Mouse (Mus musculus): ENCODE results near the gene Otud7b.
A peak's percentile ranks its signal among the peaks of the same experiment; 100 is the strongest.

Gene Otud7b

DNA sequence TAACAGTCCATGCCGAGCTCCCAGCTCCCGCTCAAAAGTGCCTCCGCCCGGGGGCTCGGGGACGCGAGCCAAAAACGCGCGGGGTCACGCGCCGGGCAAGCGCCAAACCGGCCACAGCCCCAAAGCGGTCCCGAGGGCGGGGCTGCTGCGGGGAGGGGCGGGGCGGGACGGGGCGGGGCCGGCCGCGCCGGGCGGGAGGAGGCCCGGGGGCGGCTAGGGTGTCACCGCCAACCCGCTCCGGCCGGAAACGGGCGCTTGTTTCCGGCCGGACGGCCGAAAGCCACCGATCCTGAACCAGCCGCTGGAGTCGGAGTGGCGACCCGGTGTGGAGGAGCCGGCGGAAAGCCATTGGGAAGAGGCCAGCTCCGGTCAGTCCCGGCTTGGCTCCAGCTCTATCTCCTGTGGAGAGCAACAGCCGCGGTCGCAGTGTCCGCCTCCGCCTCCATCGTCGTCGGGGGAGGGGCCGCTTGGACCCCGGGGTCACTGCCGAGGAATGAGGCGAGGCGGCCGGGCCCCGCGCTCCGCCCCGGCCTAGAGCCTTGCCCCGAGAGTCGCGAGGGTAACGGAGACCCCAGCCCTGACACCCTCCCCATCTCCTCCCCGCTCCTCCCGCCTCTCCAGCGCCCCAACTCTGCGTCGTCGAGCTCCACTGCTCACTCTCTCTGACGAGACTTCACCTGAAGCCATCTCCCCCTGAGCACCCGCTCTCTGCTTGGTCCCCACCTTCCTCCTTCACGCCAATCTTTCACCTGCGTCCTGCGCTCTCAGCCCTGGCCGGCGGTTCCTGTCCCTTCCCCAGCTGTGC is at the start of gene Otud7b:
Otud7b (plus strand) TSS at position 267 of the 805 bp plus-strand sequence.
- peak; percentile 79 for DNase-seq (ENCODE audit: low spot score)

DNA sequence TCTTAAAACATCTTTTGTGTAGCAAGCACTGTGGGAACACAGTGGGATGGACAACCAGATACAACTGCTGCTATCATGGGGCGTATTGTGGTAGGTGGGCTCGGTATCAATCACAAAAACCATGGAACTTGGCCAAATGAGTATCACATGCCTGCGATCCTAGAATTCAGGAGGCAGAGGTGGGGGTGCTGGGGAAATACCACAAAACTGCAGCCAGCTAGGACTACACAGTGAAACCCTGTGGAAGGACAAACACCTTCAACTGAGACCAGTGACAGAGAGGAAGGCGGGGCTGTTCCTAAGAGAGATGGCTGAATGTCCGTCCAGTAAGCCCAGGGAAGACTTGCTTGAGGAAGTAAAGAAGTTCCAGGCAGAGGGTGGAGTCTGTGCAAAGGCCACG is 49.0 kb upstream of the Otud7b start:
- no peak for DNase-seq (ENCODE audit: low spot score)

DNA sequence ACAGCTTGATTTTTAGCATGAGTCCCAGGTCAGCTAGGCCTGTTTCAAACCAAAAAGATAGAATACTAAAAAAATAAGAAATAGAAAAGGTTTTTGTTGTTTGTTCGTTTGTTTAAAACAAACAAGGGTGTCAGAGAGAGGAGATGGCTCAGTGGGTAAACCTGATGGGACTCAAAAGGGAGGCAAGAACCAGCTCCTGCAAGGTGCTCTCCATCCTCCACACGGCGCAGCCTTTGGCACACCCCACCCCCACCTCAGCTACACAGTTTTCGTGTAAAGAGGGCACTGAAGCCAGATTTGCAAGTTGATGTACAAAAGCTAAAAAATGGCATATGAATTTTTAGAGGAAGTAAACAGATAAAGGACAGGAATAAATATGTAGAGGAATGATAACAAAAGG is 48.3 kb upstream of the Otud7b start:
- no peak for DNase-seq (ENCODE audit: low spot score)

DNA sequence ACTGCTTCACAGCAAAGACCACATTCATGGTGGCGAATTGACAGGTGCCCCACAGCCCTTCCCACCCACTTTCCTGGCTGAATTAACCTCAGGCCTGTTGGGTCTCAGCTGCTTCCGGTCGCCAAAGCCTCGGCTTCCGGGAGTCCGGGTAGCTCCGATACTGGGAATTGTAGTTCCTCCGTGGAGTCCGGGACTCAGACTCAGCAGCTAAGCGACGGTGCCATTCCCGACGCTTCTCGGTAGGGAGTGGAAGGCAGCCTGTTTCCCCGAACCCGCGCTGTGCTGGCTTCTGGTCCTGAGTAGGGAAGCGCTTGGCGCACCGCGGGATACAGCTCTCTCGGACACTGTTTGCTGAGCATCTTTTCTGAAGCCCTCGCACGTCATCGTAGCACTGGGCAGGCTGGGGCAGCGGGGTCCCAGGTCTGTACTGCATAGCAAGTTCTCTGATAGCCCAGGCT is 46.6 kb upstream of the Otud7b start:
- DNase-seq (ENCODE audit: low spot score): peak; percentile 93

DNA sequence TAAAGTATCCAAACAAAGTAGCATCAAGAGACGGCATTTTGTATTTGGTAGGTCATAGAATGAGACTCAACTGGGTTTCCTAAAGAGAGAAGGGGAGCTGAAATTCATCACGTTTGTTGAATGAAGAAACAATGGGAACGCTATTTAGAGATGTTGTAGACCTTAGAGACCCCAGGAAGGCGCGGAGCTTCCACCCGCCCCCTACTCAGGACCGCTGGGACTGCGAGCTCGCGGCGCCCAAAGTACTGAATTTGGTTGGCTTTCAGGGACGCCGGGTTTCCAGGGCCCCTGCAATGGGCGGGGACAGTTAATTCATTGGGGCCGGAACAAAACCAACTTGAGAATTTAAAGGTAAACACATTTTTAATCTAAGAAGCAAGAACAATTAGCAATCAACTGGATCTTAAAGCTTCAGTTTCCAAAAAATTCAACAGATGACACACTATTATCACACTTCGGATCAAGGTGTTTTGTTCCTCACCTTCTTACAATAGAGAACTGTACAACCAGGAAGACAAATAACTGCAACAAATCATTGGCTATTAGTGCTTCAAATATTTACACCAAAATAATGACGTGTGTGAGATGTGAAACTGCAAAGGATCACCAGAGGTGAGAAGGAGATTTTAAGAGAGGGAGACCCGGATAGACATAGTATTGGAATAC is 46.0 kb upstream of the Otud7b start, which contains the start of gene Vps45:
Vps45 (minus strand) TSS at position 236 of the 666 bp plus-strand sequence.
- DNase-seq (ENCODE audit: low spot score): peak; percentile 76

DNA sequence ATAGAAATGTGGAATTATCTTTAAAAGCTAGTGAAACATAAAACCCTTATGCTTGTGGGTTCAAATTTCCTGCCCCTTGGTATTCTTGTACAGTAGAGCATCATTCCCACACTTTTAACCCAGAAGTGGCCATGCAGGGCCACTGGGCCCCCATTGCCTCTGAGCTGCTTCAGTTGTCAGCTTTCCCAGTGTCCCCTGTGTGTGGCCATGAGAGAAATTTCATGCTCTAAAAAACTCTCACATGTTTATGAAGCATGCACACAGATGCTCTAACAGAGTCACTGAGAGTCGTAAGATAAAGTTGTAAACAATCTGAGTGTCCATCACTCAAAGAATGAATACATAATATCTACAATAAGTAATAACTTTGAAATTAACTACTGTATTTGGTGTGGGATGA is 44.2 kb upstream of the Otud7b start:
- DNase-seq (ENCODE audit: low spot score): no peak

DNA sequence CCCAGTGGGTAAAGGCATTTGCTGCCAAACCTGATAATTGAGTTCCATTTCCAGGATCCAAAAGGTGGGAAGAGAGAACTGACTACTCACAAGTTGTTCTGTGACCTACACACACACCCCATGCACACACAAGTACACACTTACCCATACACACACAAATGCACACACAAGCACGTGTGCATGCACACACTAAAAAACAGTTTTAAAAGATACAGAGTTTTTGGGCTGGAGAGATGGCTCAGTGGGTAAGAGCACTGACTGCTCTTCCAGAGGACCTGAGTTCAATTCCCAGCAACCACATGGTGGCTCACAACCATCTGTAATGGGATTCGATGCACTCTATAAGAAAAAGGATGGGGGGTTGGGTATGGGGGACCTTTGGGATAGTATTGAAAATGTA is 41.0 kb upstream of the Otud7b start:
- no peak for DNase-seq (ENCODE audit: low spot score)

DNA sequence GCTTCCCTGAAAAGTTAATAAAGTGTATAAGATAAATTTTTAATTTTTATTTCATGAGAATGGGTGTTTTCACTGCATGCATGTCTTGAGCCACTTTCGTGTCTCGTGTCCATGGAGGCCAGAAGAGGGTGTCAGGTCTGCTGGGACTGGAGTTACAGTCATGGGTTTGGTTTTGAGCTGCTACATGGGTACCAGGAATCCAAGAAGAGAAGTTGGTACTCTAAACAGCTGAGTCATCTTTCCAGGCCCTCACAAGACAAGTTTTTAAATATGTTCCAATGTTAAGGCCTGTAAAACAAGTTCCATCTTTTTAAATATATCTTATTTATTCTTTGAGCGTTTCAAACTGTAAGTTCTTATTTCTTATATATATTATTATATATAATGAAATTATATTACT is 40.1 kb upstream of the Otud7b start:
- DNase-seq (ENCODE audit: low spot score): no peak

DNA sequence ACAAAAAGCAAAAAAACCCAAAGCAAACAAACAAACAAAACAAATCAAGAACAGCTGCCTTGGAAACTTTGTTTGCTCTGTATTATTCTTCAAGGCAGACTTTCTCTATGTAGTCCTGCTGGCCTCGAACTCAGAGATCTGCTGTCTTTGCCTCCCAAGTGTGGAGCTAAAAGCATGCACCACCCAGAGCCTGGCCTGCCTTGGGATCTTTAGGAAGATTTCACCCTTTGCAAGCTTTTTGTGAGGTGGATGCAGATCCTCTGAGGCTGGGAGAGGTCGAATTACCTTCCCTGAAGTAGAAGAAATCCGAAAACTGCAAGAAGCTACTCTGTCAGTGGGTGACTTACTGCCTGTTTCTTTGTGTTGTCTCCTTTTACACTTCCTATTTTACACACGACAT is 39.2 kb upstream of the Otud7b start:
- no peak for DNase-seq (ENCODE audit: low spot score)

DNA sequence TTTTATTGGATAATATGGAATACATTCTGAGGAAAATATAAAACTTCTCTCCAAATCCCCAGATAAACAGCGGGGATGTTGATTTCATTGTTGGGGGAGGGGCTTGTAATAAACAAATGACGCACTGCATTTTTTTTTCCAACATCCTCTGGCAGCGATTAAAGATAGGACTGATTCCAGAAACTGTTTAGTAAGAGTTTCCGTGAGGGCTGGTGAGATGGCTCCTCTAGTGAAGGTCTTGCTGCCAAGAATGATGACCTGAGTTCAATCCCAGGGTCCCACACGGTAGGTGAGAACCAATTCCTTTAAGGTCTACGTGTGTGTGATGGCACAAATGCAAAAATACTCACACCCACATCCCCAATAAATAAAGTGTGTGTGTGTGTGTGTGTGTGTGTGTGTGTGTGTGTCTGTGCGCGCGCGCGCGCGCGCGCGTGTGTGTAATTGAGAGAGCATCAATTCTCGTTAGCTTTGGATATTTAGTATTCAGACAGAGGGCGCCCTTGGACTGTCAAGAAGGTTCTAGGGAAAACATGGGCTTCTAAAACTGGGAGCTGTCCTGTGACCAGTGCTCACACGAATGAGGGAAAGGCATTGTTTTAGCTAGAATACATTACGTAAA is 38.5 kb upstream of the Otud7b start:
- DNase-seq (ENCODE audit: low spot score): peak; percentile 76

DNA sequence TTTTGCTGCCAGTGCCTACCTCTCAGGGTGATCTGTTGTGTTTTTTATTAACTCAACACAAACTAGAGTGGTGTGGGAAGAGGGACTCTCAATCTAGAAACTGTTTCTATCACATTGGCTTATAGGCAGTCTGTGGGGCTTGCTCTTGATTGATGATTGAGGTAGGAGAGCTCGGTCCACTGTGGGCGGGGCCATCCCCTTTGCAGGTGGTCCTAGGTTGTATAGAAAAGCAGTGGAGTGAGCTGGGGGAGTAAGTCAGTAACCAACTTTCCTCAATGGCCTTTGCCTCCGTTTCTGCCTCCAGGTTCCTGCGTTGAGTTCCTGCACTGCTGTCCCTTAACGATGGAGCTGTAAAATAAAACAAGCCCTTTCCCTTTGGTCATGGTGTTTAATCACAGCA is 37.6 kb upstream of the Otud7b start:
- DNase-seq (ENCODE audit: low spot score): no peak

DNA sequence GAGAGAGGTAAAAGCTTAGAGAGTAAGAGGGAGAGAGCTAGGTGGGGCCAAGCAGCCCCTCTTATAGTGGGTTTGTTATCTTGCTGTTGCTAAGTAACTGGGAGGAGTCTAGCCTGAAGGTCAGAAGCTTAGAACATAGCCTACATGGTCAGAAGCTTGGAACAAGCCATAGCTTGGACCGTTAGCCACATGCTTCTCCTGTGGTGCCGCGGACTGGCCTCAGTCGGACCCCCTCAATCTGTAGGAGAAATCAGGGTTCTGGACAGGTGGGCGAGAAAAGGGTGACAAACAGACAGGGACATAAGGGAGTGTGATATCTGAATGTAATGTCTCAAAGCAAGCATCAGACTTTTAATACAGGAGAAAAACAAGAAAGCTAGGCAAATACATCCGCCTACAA is 35.3 kb upstream of the Otud7b start:
- DNase-seq (ENCODE audit: low spot score): no peak

DNA sequence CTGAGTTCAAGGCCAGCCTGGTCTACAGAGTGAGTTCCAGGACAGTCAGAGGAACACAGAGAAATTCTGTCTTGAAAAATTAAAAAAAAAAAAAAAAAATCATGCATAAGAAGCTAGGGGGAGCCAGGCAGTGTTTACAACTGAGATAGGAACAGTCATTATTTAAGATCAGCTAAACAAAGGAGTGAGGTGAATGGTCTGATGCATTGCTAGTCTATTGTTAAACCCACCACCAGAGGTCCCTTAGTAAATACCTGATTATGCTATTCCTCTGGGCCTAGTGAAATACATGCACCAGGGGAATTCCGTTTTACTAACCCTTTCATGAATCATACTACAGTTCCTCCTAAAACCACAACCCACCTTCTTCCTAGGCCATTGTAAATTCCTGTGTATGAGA is 34.8 kb upstream of the Otud7b start:
- no peak for DNase-seq (ENCODE audit: low spot score)

DNA sequence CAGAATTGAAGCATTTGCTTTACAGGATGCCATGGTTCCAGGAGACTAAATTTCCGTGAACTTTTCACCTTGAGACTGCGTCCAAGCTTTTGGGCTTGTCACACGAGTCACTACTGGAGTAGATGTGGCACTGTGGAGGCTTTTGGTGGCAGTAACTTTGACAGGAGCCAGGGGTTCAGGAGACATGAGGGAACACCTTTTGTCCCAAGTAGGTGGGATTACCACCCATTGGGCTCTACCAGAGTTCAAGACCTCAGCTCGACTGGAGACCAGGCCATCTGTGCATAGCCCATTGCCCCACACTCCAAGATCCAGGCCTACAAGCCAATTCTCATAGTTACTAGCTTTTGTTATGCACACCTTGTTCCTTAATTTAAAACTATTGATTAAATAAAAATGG is 34.1 kb upstream of the Otud7b start:
- no peak for DNase-seq (ENCODE audit: low spot score)

DNA sequence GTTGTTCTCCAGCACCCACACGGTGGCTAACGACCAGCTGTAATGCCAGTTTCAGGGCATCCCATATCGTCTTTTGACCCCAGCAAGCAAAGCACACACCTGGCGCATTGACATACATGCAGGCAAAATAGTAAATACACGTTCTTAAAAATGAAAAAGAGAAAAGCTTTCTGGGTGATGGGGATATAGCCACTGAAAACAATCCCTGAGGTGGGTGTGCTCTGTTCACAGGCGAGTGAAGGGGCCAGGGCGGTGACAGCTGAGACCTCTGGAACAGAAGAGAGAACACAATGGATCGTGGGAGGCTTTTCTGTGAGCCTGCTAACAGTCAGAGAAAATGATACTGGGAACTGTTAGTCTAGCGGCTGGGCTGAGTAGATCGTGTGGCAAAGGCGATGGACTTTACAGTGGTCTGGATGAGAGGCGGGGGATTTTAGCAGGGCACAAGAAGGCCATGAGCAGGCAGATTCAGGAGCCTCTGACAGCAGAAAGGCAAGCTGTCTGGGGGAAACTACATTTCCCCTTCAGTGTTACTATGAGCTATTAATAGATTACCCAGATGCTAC is 31.3 kb upstream of the Otud7b start:
- no peak for DNase-seq (ENCODE audit: low spot score)

DNA sequence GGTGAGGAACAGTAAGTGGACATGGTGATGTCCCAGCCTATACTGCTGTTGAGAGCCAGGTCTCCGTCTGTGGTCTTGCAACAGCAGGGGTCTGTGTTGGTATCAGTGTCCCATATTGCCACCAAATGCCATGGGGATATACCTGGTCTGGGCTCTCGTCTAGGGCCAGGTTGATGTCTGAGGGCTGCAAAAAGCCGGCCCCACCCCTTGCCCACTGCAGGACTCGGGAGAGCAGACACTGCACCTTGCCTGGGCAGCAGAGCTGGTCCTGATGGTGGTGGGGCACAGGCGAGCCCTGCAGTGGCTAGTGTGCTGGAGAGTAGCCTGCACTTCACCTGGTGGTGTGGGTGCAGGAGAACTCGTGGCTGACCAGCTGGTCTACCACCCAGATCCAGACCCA is 26.3 kb upstream of the Otud7b start:
- DNase-seq (ENCODE audit: low spot score): no peak

DNA sequence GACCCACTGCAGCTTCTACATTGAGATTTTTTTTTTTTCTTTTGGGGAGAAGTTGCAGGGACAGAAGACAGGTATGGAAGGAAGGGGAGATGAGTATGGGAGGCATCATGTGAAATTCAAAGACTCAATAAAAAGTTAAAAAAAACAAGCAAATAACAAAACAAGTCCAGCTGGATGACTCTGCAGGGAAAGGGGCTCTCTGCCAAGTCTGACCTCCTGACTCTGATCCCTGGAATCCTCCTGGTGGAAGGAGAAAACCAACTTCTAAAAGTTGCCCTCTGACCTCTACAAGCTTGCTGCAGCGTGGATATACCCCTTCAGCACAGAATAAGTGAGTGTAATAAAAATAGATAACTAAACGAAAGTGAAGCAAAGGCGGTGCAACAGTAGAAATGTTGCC is 25.6 kb upstream of the Otud7b start:
- DNase-seq (ENCODE audit: low spot score): no peak

DNA sequence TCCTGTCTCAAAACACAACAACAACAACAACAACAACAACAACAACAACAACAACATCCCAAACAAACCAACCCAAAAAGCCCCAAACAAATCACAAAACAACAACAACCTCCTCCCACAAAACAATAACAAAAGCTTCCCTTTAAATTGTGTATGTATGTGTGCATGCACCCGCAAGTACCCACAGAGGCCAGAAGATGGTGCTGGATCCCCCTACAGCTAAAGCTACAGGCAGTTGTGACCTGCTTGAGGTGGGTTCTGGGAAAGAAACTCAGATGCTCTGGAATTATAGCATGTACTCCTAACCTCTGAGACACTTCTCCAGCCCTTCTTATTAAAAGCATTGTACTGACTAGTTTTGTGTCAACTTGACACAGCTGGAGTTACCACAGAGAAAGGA is 23.3 kb upstream of the Otud7b start:
- DNase-seq (ENCODE audit: low spot score): peak; percentile 68

DNA sequence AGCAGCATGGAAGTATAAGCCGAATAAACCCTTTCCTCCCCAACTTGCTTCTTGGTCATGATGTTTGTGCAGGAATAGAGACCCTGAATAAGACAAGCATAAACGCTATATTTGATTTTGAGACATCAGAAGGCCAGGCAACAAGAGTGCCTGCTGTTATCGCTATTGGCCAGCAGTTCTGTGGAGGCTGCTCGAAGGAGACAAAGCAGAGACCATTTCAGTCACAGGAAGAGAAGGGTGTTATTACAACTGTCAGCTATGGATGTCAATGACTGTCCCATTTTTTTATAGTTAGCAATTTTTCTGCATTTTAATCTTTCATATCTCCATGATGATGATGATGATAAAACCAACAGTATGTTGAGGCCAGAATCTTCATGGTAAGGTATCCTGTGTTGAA is 22.7 kb upstream of the Otud7b start:
- DNase-seq (ENCODE audit: low spot score): no peak

DNA sequence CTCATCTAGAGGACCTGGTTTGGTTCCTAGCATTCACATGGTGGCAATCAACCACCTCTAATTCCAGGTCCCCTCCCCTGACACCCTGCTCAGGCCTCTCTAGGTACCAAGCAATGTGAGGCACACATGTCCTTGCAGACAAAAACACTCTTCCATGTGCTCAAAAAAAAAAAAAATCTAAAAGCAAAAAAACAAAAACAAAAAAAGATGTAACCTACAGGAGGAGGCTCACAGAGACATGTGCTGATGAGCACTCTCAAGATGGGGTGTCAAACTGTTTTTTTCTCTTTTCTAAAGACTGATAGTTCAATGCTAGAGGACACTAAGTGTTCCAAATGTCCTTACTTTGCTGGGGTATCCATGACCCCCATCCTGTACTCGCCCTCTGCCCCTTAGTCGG is 22.2 kb upstream of the Otud7b start:
- no peak for DNase-seq (ENCODE audit: low spot score)

DNA sequence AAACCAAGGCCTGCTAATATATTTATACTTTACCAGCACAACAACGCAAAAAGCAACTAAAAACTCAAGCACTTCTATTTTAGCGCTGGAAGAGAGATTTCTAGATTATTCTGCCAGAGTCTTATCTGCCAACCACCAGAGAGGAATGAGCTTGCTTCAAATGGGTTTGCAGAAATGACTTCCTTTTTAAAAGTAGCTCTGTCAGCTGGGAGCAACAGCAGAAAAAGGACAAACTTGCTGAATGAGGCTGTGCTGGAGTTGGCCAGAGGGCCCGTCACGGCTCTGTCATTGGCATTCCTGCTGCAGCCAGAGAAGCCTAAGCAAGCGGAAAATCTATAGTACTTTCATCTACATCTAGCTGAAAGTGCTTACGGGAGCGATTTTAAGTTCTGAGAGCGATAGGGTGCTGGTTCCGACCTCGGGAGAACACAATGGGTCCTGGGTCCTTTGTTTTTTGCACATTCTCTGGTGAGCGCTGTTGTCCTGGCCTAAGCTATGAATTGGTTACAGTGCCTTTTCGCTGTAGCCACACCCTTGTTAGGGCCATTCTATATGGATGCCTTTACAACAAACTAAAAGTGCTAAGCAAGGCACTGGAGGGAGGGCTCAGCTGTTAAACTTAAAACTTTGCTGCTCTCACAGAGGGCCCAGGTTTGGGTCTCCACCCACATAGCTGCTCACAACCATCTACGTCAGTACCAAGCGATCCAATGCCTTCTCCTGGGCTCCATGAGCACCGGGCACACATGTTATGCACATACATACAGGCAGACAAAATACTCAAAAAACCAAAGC is 21.4 kb upstream of the Otud7b start:
- DNase-seq (ENCODE audit: low spot score): no peak

DNA sequence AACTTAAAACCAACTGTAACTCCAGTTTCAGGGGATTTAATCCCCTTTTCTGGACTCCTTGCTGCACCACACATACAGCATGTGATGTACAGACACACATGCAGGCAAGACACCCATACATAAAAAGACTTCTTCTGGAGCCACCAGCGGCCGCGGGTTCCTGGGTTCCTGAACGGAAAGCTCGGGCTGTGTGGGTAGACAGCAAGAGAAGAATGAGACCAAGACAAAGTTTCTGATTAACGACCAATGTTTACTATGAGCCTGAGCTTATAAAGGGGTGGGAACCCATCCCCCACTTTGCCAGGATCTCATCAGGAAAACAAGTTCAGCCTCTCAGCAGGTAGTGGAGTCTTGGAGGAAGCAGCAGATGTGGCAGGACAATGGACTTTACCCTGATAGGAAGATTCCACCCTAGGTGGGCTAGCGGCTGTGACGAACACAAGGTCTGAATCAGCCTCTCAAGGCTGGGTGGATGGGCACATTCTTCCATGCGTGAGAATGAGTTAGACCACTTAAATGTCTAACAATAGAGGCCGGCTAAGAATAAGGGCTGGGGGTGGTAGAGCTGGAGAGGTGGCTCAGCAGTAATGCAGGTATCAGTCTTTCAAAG is 20.1 kb upstream of the Otud7b start:
- no peak for DNase-seq (ENCODE audit: low spot score)
